Mouse (Mus musculus) limb, embryonic 13.5 days (tissue): ENCODE measurements at regions not wholly inside any gene's neighbourhood (a gene's known extent, or its start where the extent isn't known, plus 50 kb on each side); places are given as distances from the start of the nearest gene placed in this dataset.

ENCODE experiments used
- ATAC-seq: fragments of 200-750 bp; cut with Nextera tagmentation; 2 replicates; pipeline ENCODE4 v1.8.0; 2017; ENCODE audit warnings: low read depth, moderate number of reproducible peaks, moderate TSS enrichment; ENCODE audit not compliant: low FRiP score
- H3K27ac ChIP-seq: fragments of 300-500 bp; sonication (generic); 2 replicates; pipeline ENCODE4 v1.5.1; 2015; ENCODE audit warnings: inconsistent platforms, mild to moderate bottlenecking, moderate library complexity
- H3K27me3 ChIP-seq: fragments of 300-500 bp; sonication (generic); 2 replicates; pipeline ENCODE4 v1.6.1; 2015; ENCODE audit warnings: mild to moderate bottlenecking, inconsistent platforms
- H3K36me3 ChIP-seq: fragments of 300-500 bp; sonication (generic); 2 replicates; pipeline ENCODE4 v1.6.1; 2015; ENCODE audit warnings: inconsistent platforms, mild to moderate bottlenecking, moderate library complexity
- H3K4me1 ChIP-seq: fragments of 300-500 bp; sonication (generic); 2 replicates; pipeline ENCODE4 v1.6.1; 2015; ENCODE audit warnings: inconsistent platforms
- H3K4me2 ChIP-seq: fragments of 300-500 bp; sonication (generic); replicated peaks from 2 replicates; pipeline ENCODE4 v1.6.1; 2015; ENCODE audit warnings: inconsistent platforms, mild to moderate bottlenecking, moderate library complexity
- H3K4me3 ChIP-seq: fragments of 300-500 bp; sonication (generic); 2 replicates; pipeline ENCODE4 v1.5.1; 2015; ENCODE audit warnings: moderate library complexity, mild to moderate bottlenecking, inconsistent platforms
- H3K9ac ChIP-seq: fragments of 300-500 bp; sonication (generic); 2 replicates; pipeline ENCODE4 v1.6.1; 2015; ENCODE audit warnings: mild to moderate bottlenecking, inconsistent platforms
- H3K9me3 ChIP-seq: fragments of 300-500 bp; sonication (generic); 2 replicates; pipeline ENCODE4 v1.6.1; 2016; ENCODE audit warnings: inconsistent platforms
- WGBS: fragments of 180-500 bp; shearing (Covaris S2); methylation state at CpG from one replicate; pipeline ENCODE4 v1.1.7; 2015; 5-methylcytosine and 5-hydroxymethylcytosine counted together

- H3K27ac ChIP-seq: no peak overlapping the region
- no peaks in the 10 kb centered on the region for H3K4me1 ChIP-seq
- no peak overlapping the region for H3K4me3 ChIP-seq
- no peak overlapping the region for H3K9ac ChIP-seq
- no peak for ATAC-seq
- no peaks in the 10 kb centered on the region for H3K9me3 ChIP-seq
- WGBS: 86% methylated on average over 4 of the region's 4 CpGs
- H3K36me3 ChIP-seq: no peaks in the 10 kb centered on the region
- H3K27me3 ChIP-seq: no peaks in the 10 kb centered on the region
- H3K4me2 ChIP-seq: no peak overlapping the region
Measured at GRCm38 (mm10) chr4:68312751-68313150, 641.4 kb downstream of the Brinp1 start.

DNA sequence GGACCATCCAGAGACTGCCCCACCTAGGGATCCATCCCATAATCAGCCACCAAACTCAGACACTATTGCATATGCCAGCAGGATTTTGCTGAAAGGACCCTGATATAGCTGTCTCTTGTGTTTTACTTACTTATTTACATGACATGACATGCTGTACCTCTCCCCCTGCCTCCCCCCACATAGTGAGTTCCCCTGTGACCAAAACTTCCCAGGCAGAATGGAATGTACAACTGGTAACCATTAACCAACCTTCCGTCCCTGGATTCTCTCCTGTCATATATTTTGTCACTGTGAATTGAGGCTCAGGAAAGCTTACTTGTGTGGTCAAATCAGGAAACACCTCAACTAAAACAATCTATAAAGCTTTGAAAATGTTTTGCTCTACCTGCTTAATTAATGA lies 669.4 kb downstream of the Brinp1 start:
- WGBS: 46% methylated on average over 1 of the region's 1 CpGs
- H3K4me2 ChIP-seq: no peak overlapping the region
- H3K36me3 ChIP-seq: no peaks in the 10 kb centered on the region
- no peak overlapping the region for H3K4me3 ChIP-seq
- H3K9ac ChIP-seq: no peak overlapping the region
- ATAC-seq: no peak
- H3K9me3 ChIP-seq: no peaks in the 10 kb centered on the region
- no peak overlapping the region for H3K27ac ChIP-seq
- H3K27me3 ChIP-seq: no peaks in the 10 kb centered on the region
- H3K4me1 ChIP-seq: no peaks in the 10 kb centered on the region

GRCm38 (mm10) chr4:68280903-68281302 lies 673.3 kb downstream of the Brinp1 start:
- Histone ChIP-seq H3K27me3 (no peaks in the 10 kb centered on the region), H3K4me3 (no peak overlapping the region), H3K36me3 (no peaks in the 10 kb centered on the region), H3K9me3 (no peaks in the 10 kb centered on the region), H3K4me2 (no peak overlapping the region), H3K4me1 (no peaks in the 10 kb centered on the region), H3K9ac (no peak overlapping the region), H3K27ac (no peak overlapping the region)
- 66% methylated on average over 1 of the region's 1 CpGs for WGBS
- ATAC-seq: no peak

- H3K9me3 ChIP-seq: no peaks in the 10 kb centered on the region
- no peak overlapping the region for H3K27ac ChIP-seq
- H3K4me2 ChIP-seq: no peak overlapping the region
- no peaks in the 10 kb centered on the region for H3K4me1 ChIP-seq
- no peak for ATAC-seq
- 90% methylated on average over 3 of the region's 3 CpGs for WGBS
- no peak overlapping the region for H3K9ac ChIP-seq
- no peak overlapping the region for H3K4me3 ChIP-seq
- H3K36me3 ChIP-seq: no peaks in the 10 kb centered on the region
- no peaks in the 10 kb centered on the region for H3K27me3 ChIP-seq
Measured at GRCm38 (mm10) chr4:68275063-68275708, 679.0 kb downstream of the Brinp1 start.
